Mouse (Mus musculus): Measurements from ENCODE around the gene C1d.
"Not testable (repeated sequence)": the region's sequence is repeated elsewhere in the genome, so short reads cannot be mapped to it uniquely, and the experiment has no call there.

C1d gene

GRCm38 (mm10) chr11:17257443-17257842 is at the start of gene C1d:
Gene C1d, plus strand, starts transcription at chr11:17257579.
- DNase-seq (ENCODE audit: low spot score in 2 of 2): peak; percentile 88 to 96

GRCm38 (mm10) chr11:17211258-17212140 is 45.9 kb upstream of the C1d start, which contains the start of gene Pno1:
Gene Pno1, minus strand, starts transcription at chr11:17211568.
- peak; percentile 93 to 97 for DNase-seq (ENCODE audit: low spot score in 2 of 2)

DNA sequence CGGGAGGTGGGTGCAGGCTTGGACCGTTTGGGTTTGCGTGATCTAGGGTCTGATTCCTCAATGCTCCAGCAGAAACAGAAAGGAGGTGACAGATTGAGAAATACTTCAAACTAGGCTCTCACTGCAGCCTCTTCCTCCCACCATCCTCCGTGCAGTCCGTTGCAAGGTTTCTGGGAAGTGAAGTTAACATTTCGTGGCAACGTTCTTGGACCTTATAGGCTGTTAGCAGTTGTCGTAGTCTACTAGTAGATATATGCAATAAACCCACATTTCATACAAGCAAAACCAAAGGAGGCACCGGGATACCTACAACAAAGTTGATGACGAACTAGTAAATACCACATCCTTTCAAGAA is 45.3 kb upstream of the C1d start:
- DNase-seq (ENCODE audit: low spot score in 2 of 2): peak in 1 of 2 experiments; percentile 27

- no peak for DNase-seq (ENCODE audit: low spot score in 2 of 2)
Measured at GRCm38 (mm10) chr11:17212903-17213509, 44.4 kb upstream of the C1d start.

GRCm38 (mm10) chr11:17215475-17215874 is 41.9 kb upstream of the C1d start:
- peak in 1 of 2 experiments; percentile 42 for DNase-seq (ENCODE audit: low spot score in 2 of 2)

DNA sequence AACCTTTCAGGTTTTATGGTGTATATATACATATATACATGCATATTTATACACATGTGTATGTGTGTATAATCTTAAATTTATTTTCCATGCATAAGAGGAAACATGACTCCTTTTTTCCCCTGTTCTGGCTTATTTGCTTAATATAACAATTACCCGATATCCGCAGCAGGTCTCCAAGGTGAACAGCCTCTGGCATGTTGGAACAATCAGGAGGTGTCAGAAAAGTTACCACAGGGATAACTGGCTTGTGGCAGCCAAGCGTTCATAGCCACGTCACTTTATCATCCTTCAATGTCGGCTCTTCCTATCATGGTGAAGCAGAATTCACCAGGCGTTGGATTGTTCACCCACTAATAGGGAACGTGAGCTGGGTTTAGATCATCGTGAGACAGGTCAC is 36.3 kb upstream of the C1d start:
- DNase-seq (ENCODE audit: low spot score in 2 of 2): no peak

DNA sequence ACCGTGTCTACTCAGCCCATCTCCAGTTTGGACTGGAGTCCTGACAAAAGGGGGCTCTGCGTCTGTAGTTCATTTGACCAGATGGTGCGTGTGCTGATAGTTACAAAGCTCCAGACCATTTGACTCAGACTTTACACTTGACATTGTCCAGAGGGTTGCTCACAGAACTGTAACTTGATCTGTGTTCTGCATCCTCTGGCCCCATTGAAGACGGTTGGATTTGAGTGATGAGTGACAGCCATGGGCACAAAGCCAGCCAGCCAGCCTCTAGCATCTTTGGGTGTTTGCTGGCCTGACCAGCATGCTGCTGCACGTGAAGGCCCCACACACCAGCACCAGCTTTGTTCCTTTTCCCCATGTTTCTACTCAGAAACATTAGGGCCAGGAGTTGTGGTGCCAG is 24.6 kb upstream of the C1d start:
- no peak for DNase-seq (ENCODE audit: low spot score in 2 of 2)

DNA sequence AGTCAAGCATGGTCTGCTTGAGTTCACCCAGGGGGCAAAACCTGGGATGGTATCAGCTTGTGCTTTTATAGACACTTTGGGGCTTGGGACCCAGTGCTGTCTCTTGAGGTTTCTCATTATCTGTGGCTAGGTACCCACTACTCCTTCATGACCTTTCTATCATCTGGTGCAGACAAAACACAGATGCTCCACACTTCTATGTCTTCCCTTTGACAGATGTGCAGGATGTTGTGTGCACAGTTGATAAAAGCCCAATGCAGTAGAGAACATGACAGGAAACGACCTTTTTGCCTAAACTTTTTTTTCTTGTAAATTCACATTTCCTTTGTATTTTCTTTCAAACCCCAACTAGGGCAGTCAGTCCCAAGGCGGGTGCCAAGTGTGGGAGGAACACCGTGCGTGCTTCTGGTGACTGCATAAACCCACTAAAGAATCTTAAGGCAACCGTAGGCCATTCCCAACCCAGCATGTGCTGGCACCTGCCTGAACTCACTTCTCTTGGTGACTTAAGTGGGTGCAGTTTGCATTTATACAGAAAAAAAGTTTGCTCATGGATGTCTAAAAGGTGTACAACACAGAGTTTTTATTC is 20.8 kb upstream of the C1d start:
- no peak for DNase-seq (ENCODE audit: low spot score in 2 of 2)

GRCm38 (mm10) chr11:17238598-17238997 is 18.8 kb upstream of the C1d start:
- not testable (repeated sequence) for DNase-seq (ENCODE audit: low spot score in 2 of 2)

DNA sequence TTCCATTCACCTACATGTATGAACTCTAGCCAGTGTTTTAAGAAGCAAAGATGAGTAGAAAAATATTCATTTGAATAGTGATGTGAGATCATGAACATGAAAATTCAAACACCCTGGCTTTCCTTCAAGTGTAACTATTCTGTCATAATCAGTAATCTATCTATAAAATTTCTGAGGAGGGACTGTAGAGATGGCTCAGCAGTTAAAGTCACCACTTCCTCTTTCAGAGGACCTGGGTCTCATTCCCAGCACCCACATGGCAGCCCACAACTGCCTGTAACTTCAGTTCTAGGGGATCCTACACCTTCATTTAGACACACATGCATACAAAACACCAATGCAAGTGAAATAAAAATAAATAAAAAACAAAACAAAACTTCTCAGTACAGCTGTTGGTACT is 8.7 kb upstream of the C1d start:
- no peak for DNase-seq (ENCODE audit: low spot score in 2 of 2)

DNA sequence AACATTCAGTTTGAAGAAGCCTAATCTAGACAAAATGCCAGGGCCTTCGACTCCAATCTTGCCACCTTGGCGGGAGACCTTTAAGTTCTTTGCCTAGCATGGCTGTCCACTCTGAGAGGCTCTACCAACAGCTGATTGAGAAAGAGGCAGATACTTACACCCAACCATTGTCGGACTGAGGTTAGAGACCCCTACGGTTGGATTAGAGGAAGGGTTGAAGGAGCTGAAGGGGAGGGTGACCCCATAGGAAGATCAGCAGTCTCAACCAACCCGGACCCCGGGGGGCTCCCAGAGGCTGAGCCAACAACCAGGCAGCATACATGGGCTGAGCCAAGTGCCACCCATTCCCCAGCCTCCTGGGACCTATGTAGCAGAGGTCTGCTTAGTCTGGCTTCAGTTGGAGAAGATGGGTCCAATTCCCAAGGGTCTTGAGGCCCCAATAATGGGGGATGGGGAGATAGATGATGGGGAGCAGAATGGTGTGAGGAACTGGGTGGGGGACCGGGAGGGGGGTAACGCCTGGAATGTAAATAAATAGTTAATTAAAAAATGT is 490 bp upstream of the C1d start:
- no peak for DNase-seq (ENCODE audit: low spot score in 2 of 2)

DNA sequence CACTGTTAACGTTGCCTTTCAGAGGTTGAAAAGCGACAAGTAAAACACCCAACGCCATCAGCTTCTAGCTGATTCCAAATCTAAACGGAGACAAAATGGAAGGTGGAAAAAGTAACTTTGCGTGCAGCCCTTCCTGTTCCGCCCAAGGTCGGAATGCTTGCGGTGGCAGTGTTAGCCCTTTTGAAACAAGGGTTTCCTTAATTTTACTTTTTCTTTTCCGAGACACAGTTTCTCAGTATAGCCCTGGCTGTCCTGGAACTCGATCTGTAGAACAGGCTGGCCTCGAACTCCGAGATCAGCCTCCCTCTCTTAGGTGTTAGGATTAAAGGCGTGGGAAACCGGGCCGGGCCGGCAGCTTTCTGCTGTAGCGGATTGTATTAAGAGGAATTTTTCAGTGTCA is 482 bp downstream of the C1d start:
- DNase-seq (ENCODE audit: low spot score in 2 of 2): peak in 1 of 2 experiments; percentile 24

DNA sequence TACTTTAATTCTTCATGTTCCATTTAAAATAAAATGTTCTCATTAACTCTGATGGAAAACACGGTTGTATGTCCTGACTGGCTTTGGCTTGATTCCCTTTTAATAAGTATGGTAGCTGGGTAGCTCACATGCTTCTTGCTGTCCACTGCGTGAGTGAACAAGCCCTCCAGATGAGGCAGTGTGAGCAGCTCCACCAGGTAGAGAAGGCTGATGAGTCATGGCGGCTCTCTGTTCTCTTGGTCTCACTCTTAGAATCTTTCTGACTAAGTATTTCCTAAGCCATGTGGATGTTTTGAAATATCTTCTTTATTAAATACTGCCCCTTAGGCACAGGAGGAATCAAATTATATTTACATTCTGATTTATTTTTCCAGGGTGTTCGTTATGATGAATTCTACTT is 9.8 kb downstream of the C1d start:
- no peak for DNase-seq (ENCODE audit: low spot score in 2 of 2)

DNA sequence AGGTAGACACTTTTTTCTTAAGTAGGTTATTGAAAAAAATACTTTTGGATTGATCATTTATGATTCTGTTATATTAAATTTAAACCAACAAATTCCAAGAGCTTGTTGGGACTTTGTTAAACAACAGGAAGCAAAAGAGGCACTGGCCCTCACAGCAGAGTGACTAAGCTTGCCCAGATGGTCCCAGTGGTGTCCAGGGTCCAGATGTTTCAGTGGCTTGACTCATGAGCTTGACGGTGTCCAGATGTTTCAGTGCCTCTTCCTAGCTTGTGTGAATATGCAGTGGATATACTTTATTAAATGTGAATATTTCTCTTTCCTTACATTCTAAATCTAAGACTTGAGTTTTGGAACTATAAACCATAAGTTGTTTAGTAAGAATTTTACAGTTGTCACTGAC is 11.4 kb downstream of the C1d start:
- no peak for DNase-seq (ENCODE audit: low spot score in 2 of 2)

GRCm38 (mm10) chr11:17279959-17280358 is 22.6 kb downstream of the C1d start:
- peak in 1 of 2 experiments; percentile 28 for DNase-seq (ENCODE audit: low spot score in 2 of 2)

DNA sequence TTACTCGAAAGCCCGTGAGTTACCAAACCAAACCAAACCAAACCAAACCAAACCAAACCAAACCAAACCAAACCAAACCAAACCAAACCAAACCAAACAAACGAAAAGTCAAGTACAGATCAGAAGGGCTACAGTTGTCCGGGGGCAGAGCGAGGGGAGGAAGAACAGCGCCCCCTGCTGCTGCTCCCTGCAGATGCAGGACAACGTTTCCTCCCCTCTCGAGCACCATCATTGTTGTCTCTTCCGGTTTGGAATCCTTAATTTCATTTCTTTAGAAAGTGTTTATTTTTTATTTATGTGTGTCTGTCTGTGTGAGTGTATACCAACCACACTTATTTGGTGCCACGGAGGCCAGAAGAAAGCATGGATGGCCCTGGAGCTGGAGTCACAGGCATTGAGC is 26.7 kb downstream of the C1d start:
- DNase-seq (ENCODE audit: low spot score in 2 of 2): no peak

GRCm38 (mm10) chr11:17288884-17289283 is 31.5 kb downstream of the C1d start:
- no peak for DNase-seq (ENCODE audit: low spot score in 2 of 2)

GRCm38 (mm10) chr11:17306007-17306891 is 48.9 kb downstream of the C1d start:
- DNase-seq (ENCODE audit: low spot score in 2 of 2): peak; percentile 30 to 73

DNA sequence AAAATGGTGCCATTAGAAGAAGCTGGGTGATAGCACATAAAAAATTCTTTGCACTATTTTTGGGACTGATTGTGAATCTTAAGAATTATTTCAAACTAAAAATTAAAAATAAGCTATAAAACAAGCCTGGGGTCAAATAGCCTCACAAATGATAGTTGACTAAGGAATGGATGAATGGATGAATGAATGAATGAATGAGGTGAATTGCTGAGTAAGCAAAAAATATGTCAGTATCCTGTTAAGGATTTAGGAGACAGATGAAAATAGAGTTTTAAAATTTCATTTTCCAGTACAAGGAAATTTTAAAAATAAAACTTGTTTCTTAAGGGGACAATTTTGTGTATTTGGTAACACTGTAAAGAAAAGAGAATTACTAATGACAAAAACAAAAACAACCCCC is 50.1 kb downstream of the C1d start:
- no peak for DNase-seq (ENCODE audit: low spot score in 2 of 2)

Data from left cerebral cortex, adult 9 months (tissue).